Mouse (Mus musculus): ENCODE results near the gene Ovol1. TPM values are rescaled to one million over a fixed set of nuclear protein-coding genes. Genes with fewer than 3 reads are reported as not detected.

Gene Ovol1
- polyA plus RNA-seq, 1 experiment from 2014 or later: 5.8 TPM

GRCm38 (mm10) chr19:5515840-5516777 is 44.3 kb downstream of the Ovol1 start:
- no peak for ATAC-seq (ENCODE audit: insufficient number of reproducible peaks, insufficient read depth, low FRiP score, low TSS enrichment, low read depth)
- WGBS: 83% methylated on average over 7 of the region's 7 CpGs

GRCm38 (mm10) chr19:5513005-5513349 is 47.5 kb downstream of the Ovol1 start:
- Histone ChIP-seq H3K9me3 (no peaks in the 10 kb centered on the region), H3K4me3 (no peak overlapping the region), H3K36me3 (no peaks in the 10 kb centered on the region), H3K27me3 (no peaks in the 10 kb centered on the region), H3K27ac (no peak overlapping the region), H3K9ac (no peak overlapping the region), H3K4me1 (peaks cover 19% of the 10 kb centered on the region), H3K4me2 (no peak overlapping the region)
- no peak for ATAC-seq (ENCODE audit: insufficient number of reproducible peaks, insufficient read depth, low FRiP score, low TSS enrichment, low read depth)
- WGBS: 84% methylated on average over 3 of the region's 3 CpGs

More at GRCm38 (mm10) chr19:5515840-5516777, 44.3 kb downstream of the Ovol1 start:
- no peaks in the 10 kb centered on the region for H3K9me3 ChIP-seq
- H3K9ac ChIP-seq: no peak overlapping the region
- no peak overlapping the region for H3K4me2 ChIP-seq
- H3K27me3 ChIP-seq: no peaks in the 10 kb centered on the region
- no peak overlapping the region for H3K4me3 ChIP-seq
- H3K36me3 ChIP-seq: no peaks in the 10 kb centered on the region
- H3K27ac ChIP-seq: no peak overlapping the region
- peaks cover 7% of the 10 kb centered on the region for H3K4me1 ChIP-seq

GRCm38 (mm10) chr19:5512091-5513004 is 48.1 kb downstream of the Ovol1 start:
- ATAC-seq (ENCODE audit: insufficient number of reproducible peaks, insufficient read depth, low FRiP score, low TSS enrichment, low read depth): no peak
- Histone ChIP-seq H3K9ac (no peak overlapping the region), H3K4me3 (no peak overlapping the region), H3K27ac (no peak overlapping the region), H3K4me2 (no peak overlapping the region), H3K27me3 (no peaks in the 10 kb centered on the region), H3K9me3 (no peaks in the 10 kb centered on the region), H3K4me1 (peaks cover 19% of the 10 kb centered on the region), H3K36me3 (no peaks in the 10 kb centered on the region)
- 85% methylated on average over 12 of the region's 12 CpGs for WGBS

DNA sequence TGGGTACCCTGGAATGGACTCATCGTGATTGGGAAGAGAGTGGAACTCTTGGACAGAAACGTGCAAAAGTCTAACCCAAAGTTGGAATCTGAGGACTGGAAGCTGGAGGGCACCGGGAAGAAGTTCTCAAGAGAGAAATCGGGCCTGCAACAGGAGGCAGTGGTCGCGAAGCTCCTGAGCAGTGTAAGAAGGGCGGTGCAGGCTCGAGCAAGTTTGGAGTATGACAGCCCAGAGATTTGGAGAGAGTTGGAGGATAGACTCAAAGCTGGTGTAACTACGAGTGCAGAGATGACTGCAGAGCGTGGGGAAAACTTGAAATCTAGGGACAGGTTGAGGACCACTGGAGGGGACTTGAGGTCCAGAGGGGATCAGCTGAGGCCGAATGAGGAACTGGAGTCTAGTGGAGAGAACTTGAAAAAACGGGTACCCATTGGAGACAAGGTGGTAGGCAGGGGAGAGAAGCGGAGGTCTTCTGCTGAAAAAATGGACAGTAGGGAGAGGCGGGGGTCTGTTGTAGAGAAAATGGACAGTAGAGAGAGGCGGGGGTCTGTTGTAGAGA is 49.3 kb downstream of the Ovol1 start:
- peaks cover 19% of the 10 kb centered on the region for H3K4me1 ChIP-seq
- peak overlapping the region; percentile 70 for H3K4me2 ChIP-seq
- H3K9me3 ChIP-seq: no peaks in the 10 kb centered on the region
- no peak for ATAC-seq (ENCODE audit: insufficient number of reproducible peaks, insufficient read depth, low FRiP score, low TSS enrichment, low read depth)
- peak overlapping the region; percentile 48 for H3K4me3 ChIP-seq
- H3K9ac ChIP-seq: peak overlapping the region; percentile 68
- 48% methylated on average over 15 of the region's 15 CpGs for WGBS
- no peak overlapping the region for H3K27ac ChIP-seq
- no peaks in the 10 kb centered on the region for H3K36me3 ChIP-seq
- no peaks in the 10 kb centered on the region for H3K27me3 ChIP-seq

- Histone ChIP-seq H3K27me3 (no peaks in the 10 kb centered on the region), H3K27ac (0 out of 2 replicates have a peak within 1 kb of the TSS, but pooled peaks have one; percentile 33), H3K4me2 (peak within 1 kb of the TSS; percentile 70), H3K36me3 (no peaks in the 10 kb centered on the region), H3K4me1 (peaks cover 19% of the 10 kb centered on the region), H3K4me3 (peak within 1 kb of the TSS; percentile 48), H3K9ac (peak within 1 kb of the TSS; percentile 68), H3K9me3 (no peaks in the 10 kb centered on the region)
- 3% methylated on average over 47 of the region's 47 CpGs for WGBS
- peak; percentile 98 for ATAC-seq (ENCODE audit: insufficient number of reproducible peaks, insufficient read depth, low FRiP score, low TSS enrichment, low read depth)
These were observed 50.1 kb downstream of the Ovol1 start, which contains the start of gene Snx32 for GRCm38 (mm10) chr19:5510031-5511026. Gene Snx32 (minus strand): TSS chr19:5510538.

DNA sequence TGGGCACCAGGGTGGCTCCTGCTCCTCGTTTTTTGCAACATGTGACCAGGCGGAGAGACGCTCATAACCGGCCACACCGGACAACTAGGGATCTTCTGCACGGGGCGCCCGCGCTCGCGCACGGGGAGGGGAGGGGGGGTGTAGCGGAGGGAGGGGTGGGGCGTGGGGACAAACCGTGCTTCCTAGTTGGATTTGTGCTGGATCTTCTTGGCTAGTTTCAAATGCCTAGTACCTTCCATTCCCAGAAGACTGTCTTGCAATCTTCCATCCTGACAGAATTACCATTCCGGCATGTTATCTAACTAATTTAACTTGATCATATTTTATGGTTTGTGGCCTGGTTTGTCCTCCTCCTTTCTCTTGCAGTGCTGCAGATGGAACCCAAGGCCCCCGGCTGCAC is 56.8 kb downstream of the Ovol1 start, which contains the start of gene 1700020D05Rik:
Gene 1700020D05Rik, minus strand, starts transcription at position 101 of the 400 bp plus-strand sequence.
- Histone ChIP-seq H3K4me1 (no peaks in the 10 kb centered on the region), H3K9ac (peak within 1 kb of the TSS; percentile 32; the same call in 1 of the 2 replicates), H3K4me2 (0 out of 2 replicates have a peak within 1 kb of the TSS, but pooled peaks have one; percentile 7), H3K27ac (no peak within 1 kb of the TSS), H3K9me3 (no peaks in the 10 kb centered on the region), H3K4me3 (no peak within 1 kb of the TSS), H3K36me3 (no peaks in the 10 kb centered on the region; the same call in 1 of the 2 replicates), H3K27me3 (no peaks in the 10 kb centered on the region)
- ATAC-seq (ENCODE audit: insufficient number of reproducible peaks, insufficient read depth, low FRiP score, low TSS enrichment, low read depth): 0 out of 2 replicates have a peak, but pooled peaks have one; percentile 26
- WGBS: 50% methylated on average over 16 of the region's 17 CpGs

DNA sequence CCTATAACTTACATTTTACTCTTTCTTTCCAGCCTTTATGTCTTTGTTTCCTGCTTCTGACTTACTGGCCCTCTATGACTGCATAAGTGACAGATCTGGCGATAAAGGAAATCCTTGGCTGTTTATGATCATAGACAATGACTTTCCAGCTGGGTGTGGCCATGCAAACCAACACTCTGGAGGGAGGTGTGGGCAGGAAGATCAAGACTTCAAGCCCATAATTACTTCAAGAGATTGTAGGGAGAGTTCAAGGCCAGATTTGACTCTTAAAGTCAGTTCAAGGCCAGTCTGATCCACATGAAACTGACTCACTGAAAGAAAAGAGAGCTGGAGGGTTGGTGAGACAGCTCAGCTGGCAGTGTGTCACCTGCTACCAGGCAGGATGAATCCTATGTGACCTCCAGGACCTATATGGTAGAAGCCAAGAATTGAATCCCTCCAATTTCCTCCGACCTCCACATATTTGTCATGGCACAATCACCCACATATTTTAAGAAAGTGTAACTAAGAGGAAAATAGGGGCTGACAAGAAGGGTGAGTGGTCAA is 60.0 kb downstream of the Ovol1 start:
- H3K4me2 ChIP-seq: no peak overlapping the region
- H3K9me3 ChIP-seq: no peaks in the 10 kb centered on the region
- no peak overlapping the region for H3K9ac ChIP-seq
- H3K4me3 ChIP-seq: no peak overlapping the region
- no peaks in the 10 kb centered on the region for H3K4me1 ChIP-seq
- peaks cover 28% of the 10 kb centered on the region for H3K36me3 ChIP-seq
- ATAC-seq (ENCODE audit: insufficient number of reproducible peaks, insufficient read depth, low FRiP score, low TSS enrichment, low read depth): no peak
- no peaks in the 10 kb centered on the region for H3K27me3 ChIP-seq
- 91% methylated on average over 2 of the region's 2 CpGs for WGBS
- H3K27ac ChIP-seq: no peak overlapping the region

Other genes starting within 250 kb of the Ovol1 start
- not detected in 2 replicates for gene Catsper1, start 224.9 kb downstream of the Ovol1 start, polyA plus RNA-seq (2015; fragmentation: Nextera tagmentation; extraction: Ambion mirVana)
- gene Cst6, start 211.1 kb downstream of the Ovol1 start, polyA plus RNA-seq (2015; fragmentation: Nextera tagmentation; extraction: Ambion mirVana): 3.6 and 3.7 TPM in 2 replicates
- gene Eif1ad, start 193.9 kb downstream of the Ovol1 start, polyA plus RNA-seq (2015; fragmentation: Nextera tagmentation; extraction: Ambion mirVana): 57.6 and 61.8 TPM in 2 replicates
- gene Banf1, start 193.5 kb downstream of the Ovol1 start, polyA plus RNA-seq (2015; fragmentation: Nextera tagmentation; extraction: Ambion mirVana): 423 and 434 TPM in 2 replicates
- gene Sart1, start 171.9 kb downstream of the Ovol1 start, polyA plus RNA-seq (2015; fragmentation: Nextera tagmentation; extraction: Ambion mirVana): 83.9 and 87.7 TPM in 2 replicates
- gene Tsga10ip, start 158.1 kb downstream of the Ovol1 start, polyA plus RNA-seq (2015; fragmentation: Nextera tagmentation; extraction: Ambion mirVana): not detected in 2 replicates
- gene Drap1, start 135.7 kb downstream of the Ovol1 start, polyA plus RNA-seq (2015; fragmentation: Nextera tagmentation; extraction: Ambion mirVana): 278 and 306 TPM in 2 replicates
- 67.3 and 67.7 TPM in 2 replicates for gene AI837181, start 135.5 kb downstream of the Ovol1 start, polyA plus RNA-seq (2015; fragmentation: Nextera tagmentation; extraction: Ambion mirVana)
- gene Fosl1, start 113.1 kb downstream of the Ovol1 start, polyA plus RNA-seq (2015; fragmentation: Nextera tagmentation; extraction: Ambion mirVana): not detected in 2 replicates
- 6.8 TPM in 2 replicates for gene Ccdc85b, start 102.8 kb downstream of the Ovol1 start, polyA plus RNA-seq (2015; fragmentation: Nextera tagmentation; extraction: Ambion mirVana)
- 138 and 144 TPM in 2 replicates for gene Fibp, start 100.0 kb downstream of the Ovol1 start, polyA plus RNA-seq (2015; fragmentation: Nextera tagmentation; extraction: Ambion mirVana)
- 1.6 and 2.4 TPM in 2 replicates for gene Ctsw, start 92.1 kb downstream of the Ovol1 start, polyA plus RNA-seq (2015; fragmentation: Nextera tagmentation; extraction: Ambion mirVana)
- gene Efemp2, start 86.7 kb downstream of the Ovol1 start, polyA plus RNA-seq (2015; fragmentation: Nextera tagmentation; extraction: Ambion mirVana): 200 and 207 TPM in 2 replicates
- gene Mus81, start 72.2 kb downstream of the Ovol1 start, polyA plus RNA-seq (2015; fragmentation: Nextera tagmentation; extraction: Ambion mirVana): 42.5 and 43.7 TPM in 2 replicates
- 2,535 and 2,700 TPM in 2 replicates for gene Cfl1, start 70.2 kb downstream of the Ovol1 start, polyA plus RNA-seq (2015; fragmentation: Nextera tagmentation; extraction: Ambion mirVana)
- not detected in 2 replicates for gene 1700020D05Rik, start 56.9 kb downstream of the Ovol1 start, polyA plus RNA-seq (2015; fragmentation: Nextera tagmentation; extraction: Ambion mirVana)
- gene Snx32, start 50.1 kb downstream of the Ovol1 start, polyA plus RNA-seq (2015; fragmentation: Nextera tagmentation; extraction: Ambion mirVana): 9.7 and 11.7 TPM in 2 replicates
- gene Ap5b1, start 7.4 kb upstream of the Ovol1 start, polyA plus RNA-seq (2015; fragmentation: Nextera tagmentation; extraction: Ambion mirVana): 3.1 and 3.3 TPM in 2 replicates
- 136 and 162 TPM in 2 replicates for gene Rnaseh2c, start 41.2 kb upstream of the Ovol1 start, polyA plus RNA-seq (2015; fragmentation: Nextera tagmentation; extraction: Ambion mirVana)
- 55.8 and 60.0 TPM in 2 replicates for gene Kat5, start 49.6 kb upstream of the Ovol1 start, polyA plus RNA-seq (2015; fragmentation: Nextera tagmentation; extraction: Ambion mirVana)
- 47.4 and 53.0 TPM in 2 replicates for gene Rela, start 76.8 kb upstream of the Ovol1 start, polyA plus RNA-seq (2015; fragmentation: Nextera tagmentation; extraction: Ambion mirVana)
- gene Sipa1, start 103.1 kb upstream of the Ovol1 start, polyA plus RNA-seq (2015; fragmentation: Nextera tagmentation; extraction: Ambion mirVana): 24.1 and 24.6 TPM in 2 replicates
- gene Map3k11, start 128.1 kb upstream of the Ovol1 start, polyA plus RNA-seq (2015; fragmentation: Nextera tagmentation; extraction: Ambion mirVana): 19.2 and 20.5 TPM in 2 replicates
- 25.6 and 26.5 TPM in 2 replicates for gene Pcnx3, start 128.3 kb upstream of the Ovol1 start, polyA plus RNA-seq (2015; fragmentation: Nextera tagmentation; extraction: Ambion mirVana)
- gene Kcnk7, start 143.7 kb upstream of the Ovol1 start, polyA plus RNA-seq (2015; fragmentation: Nextera tagmentation; extraction: Ambion mirVana): 0.52 and 0.59 TPM in 2 replicates
- gene Ehbp1l1, start 165.7 kb upstream of the Ovol1 start, polyA plus RNA-seq (2015; fragmentation: Nextera tagmentation; extraction: Ambion mirVana): 9.9 and 14.0 TPM in 2 replicates
- 115 and 126 TPM in 2 replicates for gene Fam89b, start 169.0 kb upstream of the Ovol1 start, polyA plus RNA-seq (2015; fragmentation: Nextera tagmentation; extraction: Ambion mirVana)
- 44.4 and 47.8 TPM in 2 replicates for gene Ltbp3, start 180.3 kb upstream of the Ovol1 start, polyA plus RNA-seq (2015; fragmentation: Nextera tagmentation; extraction: Ambion mirVana)
- 73.0 and 75.3 TPM in 2 replicates for gene Scyl1, start 210.8 kb upstream of the Ovol1 start, polyA plus RNA-seq (2015; fragmentation: Nextera tagmentation; extraction: Ambion mirVana)

All from embryonic facial prominence, embryonic 13.5 days (tissue).